Mouse (Mus musculus): ENCODE results near the gene 6330403K07Rik. TPM values are rescaled to one million over a fixed set of nuclear protein-coding genes. Genes with fewer than 3 reads are reported as not detected.
A peak's percentile ranks its signal among the peaks of the same experiment; 100 is the strongest.

The 6330403K07Rik gene
- polyA plus RNA-seq (2014; fragmentation: Nextera tagmentation; extraction: Ambion mirVana) = 16.3 and 20.6 TPM in 2 replicates

DNA sequence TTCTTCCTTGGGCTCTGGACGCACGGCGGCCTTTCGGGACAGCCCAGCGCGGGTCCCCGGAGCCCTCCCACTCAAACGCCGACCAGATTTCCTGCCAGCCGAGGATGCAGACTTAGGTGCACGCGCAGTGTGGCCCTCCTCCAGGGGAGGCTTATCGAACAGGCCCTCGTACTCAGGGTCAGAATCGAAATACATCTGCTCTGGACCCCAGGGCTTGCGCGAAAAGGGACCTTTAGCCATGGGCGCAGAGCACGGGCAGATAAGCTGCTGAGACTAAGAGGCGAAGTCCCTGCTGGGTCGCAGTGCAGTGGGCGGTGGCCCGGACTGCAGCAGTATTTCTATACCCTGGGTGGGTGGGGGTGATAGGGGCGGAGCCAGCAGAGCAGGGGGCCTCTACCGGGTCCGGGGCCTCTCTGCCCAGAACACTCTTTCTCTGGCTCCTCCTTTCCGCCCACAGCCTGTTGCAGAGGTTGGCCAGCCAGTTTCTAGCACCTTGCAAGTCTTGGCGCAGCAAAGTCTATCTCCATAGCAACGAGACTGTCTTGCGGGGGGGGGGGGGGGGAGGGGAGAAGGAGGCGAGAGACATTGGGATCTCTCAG lies at the start of gene 6330403K07Rik:
Gene 6330403K07Rik (minus strand): TSS at position 351 of the 599 bp plus-strand sequence.
- no peaks in the 10 kb centered on the region; the same call in 1 of the 2 replicates for H3K4me1 ChIP-seq (replicated peaks; ENCODE audit: control insufficient read depth, insufficient read depth, low read length)
- H3K27ac ChIP-seq (ENCODE audit: low read depth, low read length) = peak within 1 kb of the TSS; percentile 14; the same call in 1 of the 2 replicates
- peak within 1 kb of the TSS; percentile 63 for H3K4me2 ChIP-seq
- 3% methylated on average over 30 of the region's 31 CpGs for WGBS
- peaks cover 7% of the 10 kb centered on the region for H3K27me3 ChIP-seq (replicated peaks; ENCODE audit: control insufficient read depth, insufficient read depth, low read length)
- no peaks in the 10 kb centered on the region for H3K36me3 ChIP-seq (ENCODE audit: control insufficient read depth, insufficient read depth, low read length)
- H3K4me3 ChIP-seq (ENCODE audit: low read depth, low read length) = peak within 1 kb of the TSS; percentile 45
- peak within 1 kb of the TSS; percentile 28 for H3K9ac ChIP-seq (ENCODE audit: low read depth, low read length)
- peak; percentile 84 for ATAC-seq (replicated peaks; ENCODE audit: low FRiP score)
- DNase-seq (ENCODE audit: low spot score) = peak; percentile 77
- no peaks in the 10 kb centered on the region for H3K9me3 ChIP-seq (ENCODE audit: control insufficient read depth, low read length)

DNA sequence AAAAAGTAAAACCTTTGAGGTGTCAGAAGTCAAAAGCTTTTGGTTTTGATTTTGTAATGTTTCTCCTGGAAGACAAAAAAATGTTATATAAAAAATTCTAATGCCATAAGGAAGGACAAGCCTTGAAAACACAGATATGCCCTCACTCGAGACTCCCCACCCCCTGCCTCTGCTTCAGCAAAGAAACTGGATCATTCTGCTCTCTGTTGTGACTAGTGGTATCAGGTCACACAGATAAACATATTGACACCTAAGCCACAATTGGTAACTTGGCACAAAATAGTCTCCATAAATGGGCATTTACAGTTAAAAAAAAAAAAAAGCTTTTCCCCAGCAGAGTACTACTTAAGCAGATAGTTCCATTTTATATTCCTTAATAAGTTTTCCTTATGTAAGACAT lies 43.0 kb upstream of the 6330403K07Rik start:
- H3K27me3 ChIP-seq (replicated peaks; ENCODE audit: control insufficient read depth, insufficient read depth, low read length) = no peaks in the 10 kb centered on the region
- H3K4me1 ChIP-seq (replicated peaks; ENCODE audit: control insufficient read depth, insufficient read depth, low read length) = no peaks in the 10 kb centered on the region
- DNase-seq (ENCODE audit: low spot score) (no peak), ATAC-seq (replicated peaks; ENCODE audit: low FRiP score) (no peak)
- H3K27ac ChIP-seq (ENCODE audit: low read depth, low read length) = no peak overlapping the region
- H3K4me2 ChIP-seq = no peak overlapping the region
- H3K36me3 ChIP-seq (ENCODE audit: control insufficient read depth, insufficient read depth, low read length) = no peaks in the 10 kb centered on the region
- no peaks in the 10 kb centered on the region for H3K9me3 ChIP-seq (ENCODE audit: control insufficient read depth, low read length)
- H3K4me3 ChIP-seq (ENCODE audit: low read depth, low read length) = no peak overlapping the region
- WGBS = 55% methylated on average over 1 of the region's 1 CpGs
- no peak overlapping the region for H3K9ac ChIP-seq (ENCODE audit: low read depth, low read length)

DNA sequence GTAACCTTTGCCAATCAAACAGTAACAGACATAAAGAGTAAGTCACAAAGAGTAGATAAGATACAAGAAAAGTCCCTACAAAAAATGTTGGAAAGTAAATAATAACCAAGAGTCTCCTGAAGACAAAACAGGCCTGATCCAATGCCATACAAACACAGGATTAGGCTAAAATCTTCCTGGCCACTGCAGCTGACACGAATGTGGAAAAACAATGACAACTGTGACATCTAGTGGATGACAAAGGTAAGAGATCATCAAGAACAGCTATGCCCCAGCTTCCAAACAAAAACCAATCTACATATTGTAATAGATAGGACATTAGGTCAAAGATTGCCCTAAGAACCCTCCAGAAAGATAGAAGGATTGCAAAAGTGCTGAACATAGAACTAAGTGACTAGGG lies 19.2 kb upstream of the 6330403K07Rik start:
- 3% methylated on average over 1 of the region's 1 CpGs for WGBS

DNA sequence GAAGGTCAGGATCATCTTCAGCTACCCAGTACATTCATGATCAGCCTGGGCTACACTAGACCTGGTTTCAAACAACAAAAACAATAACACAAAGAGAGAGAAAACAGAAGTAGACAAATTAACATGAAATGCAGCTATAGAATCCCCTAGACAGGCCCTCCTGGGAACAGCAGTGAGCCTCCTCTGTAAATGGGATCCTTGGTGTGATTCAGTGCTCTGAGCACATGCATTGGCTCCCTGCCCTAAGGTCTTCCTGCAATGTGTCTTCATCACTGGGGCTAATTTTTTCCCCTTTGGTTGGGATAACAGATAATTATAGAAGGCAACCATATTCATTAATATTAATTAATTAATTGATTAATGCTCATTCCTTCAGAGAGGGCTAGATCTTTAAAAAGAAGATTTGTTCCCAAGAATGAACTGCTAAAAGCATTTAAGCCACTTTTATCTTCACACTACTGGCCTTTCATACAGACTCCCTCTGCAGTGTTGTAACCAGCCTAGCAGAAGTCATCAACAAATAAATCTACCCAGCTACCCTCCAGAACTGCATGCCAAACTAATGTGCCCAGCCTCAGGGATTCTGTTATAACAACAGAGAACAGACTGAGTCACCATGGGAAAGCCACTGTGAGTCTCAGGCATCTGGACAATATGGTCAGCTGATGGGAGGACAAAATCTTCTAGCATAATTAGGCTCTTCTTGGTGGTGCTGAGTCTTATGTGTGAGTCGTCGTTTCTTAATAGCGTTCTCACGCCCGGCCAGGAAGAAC lies 6.4 kb upstream of the 6330403K07Rik start:
- Histone ChIP-seq H3K36me3 (ENCODE audit: control insufficient read depth, insufficient read depth, low read length) (no peaks in the 10 kb centered on the region), H3K9ac (ENCODE audit: low read depth, low read length) (no peak overlapping the region), H3K27me3 (replicated peaks; ENCODE audit: control insufficient read depth, insufficient read depth, low read length) (no peaks in the 10 kb centered on the region), H3K4me3 (ENCODE audit: low read depth, low read length) (no peak overlapping the region), H3K27ac (ENCODE audit: low read depth, low read length) (no peak overlapping the region), H3K4me1 (replicated peaks; ENCODE audit: control insufficient read depth, insufficient read depth, low read length) (no peaks in the 10 kb centered on the region), H3K9me3 (ENCODE audit: control insufficient read depth, low read length) (no peaks in the 10 kb centered on the region), H3K4me2 (no peak overlapping the region)
- DNase-seq (ENCODE audit: low spot score) = no peak
- 97% methylated on average over 5 of the region's 5 CpGs for WGBS
- no peak for ATAC-seq (replicated peaks; ENCODE audit: low FRiP score)

More for the DNA sequence above, 19.2 kb upstream of the 6330403K07Rik start:
- no peaks in the 10 kb centered on the region for H3K36me3 ChIP-seq (ENCODE audit: control insufficient read depth, insufficient read depth, low read length)
- H3K4me1 ChIP-seq (replicated peaks; ENCODE audit: control insufficient read depth, insufficient read depth, low read length) = no peaks in the 10 kb centered on the region
- no peak overlapping the region for H3K4me2 ChIP-seq
- ATAC-seq (replicated peaks; ENCODE audit: low FRiP score) (no peak), DNase-seq (ENCODE audit: low spot score) (no peak)
- H3K27ac ChIP-seq (ENCODE audit: low read depth, low read length) = no peak overlapping the region
- H3K9ac ChIP-seq (ENCODE audit: low read depth, low read length) = no peak overlapping the region
- H3K4me3 ChIP-seq (ENCODE audit: low read depth, low read length) = no peak overlapping the region
- H3K27me3 ChIP-seq (replicated peaks; ENCODE audit: control insufficient read depth, insufficient read depth, low read length) = no peaks in the 10 kb centered on the region
- no peaks in the 10 kb centered on the region for H3K9me3 ChIP-seq (ENCODE audit: control insufficient read depth, low read length)

DNA sequence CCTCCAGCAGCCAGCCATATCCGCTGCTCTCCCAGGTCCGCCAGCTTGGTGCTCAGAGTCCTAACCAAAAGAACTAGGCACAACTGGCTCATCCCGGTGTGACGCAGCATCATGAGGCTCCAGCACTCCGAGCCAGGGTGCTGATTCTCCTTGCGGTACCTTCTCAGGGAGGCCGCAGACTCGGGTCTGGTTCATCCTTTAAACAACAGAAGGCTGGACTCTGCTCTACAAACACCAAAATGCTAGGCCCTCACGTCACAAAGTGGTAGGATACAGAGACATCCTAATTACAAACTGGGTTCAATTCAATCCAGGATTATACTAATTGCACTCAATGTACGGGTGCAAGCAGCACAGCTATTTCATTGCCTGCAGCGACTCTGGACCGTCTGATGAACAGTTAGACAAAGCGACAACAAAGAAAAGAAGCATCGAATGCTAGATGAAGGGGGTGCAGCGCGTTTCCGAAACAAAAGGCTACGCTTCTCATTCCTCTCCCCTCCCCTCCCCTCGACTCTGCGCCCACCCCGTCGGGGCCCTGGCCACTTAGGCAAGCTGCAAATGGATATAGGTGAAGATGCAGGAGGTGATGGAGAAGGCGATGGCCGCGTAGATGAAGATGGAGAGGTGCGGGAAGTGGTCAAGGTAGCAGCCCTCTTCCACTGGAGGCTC lies 686 bp downstream of the 6330403K07Rik start:
- peak; percentile 46 for DNase-seq (ENCODE audit: low spot score)
- 16% methylated on average over 26 of the region's 26 CpGs for WGBS
- Histone ChIP-seq H3K4me3 (ENCODE audit: low read depth, low read length) (peak overlapping the region; percentile 45), H3K9me3 (ENCODE audit: control insufficient read depth, low read length) (no peaks in the 10 kb centered on the region), H3K9ac (ENCODE audit: low read depth, low read length) (peak overlapping the region; percentile 28), H3K4me1 (replicated peaks; ENCODE audit: control insufficient read depth, insufficient read depth, low read length) (no peaks in the 10 kb centered on the region; the same call in 1 of the 2 replicates), H3K27ac (ENCODE audit: low read depth, low read length) (no peak overlapping the region), H3K4me2 (peak overlapping the region; percentile 63), H3K27me3 (replicated peaks; ENCODE audit: control insufficient read depth, insufficient read depth, low read length) (peaks cover 7% of the 10 kb centered on the region), H3K36me3 (ENCODE audit: control insufficient read depth, insufficient read depth, low read length) (peaks cover 4% of the 10 kb centered on the region; the same call in 1 of the 2 replicates)
- ATAC-seq (replicated peaks; ENCODE audit: low FRiP score) = no peak

DNA sequence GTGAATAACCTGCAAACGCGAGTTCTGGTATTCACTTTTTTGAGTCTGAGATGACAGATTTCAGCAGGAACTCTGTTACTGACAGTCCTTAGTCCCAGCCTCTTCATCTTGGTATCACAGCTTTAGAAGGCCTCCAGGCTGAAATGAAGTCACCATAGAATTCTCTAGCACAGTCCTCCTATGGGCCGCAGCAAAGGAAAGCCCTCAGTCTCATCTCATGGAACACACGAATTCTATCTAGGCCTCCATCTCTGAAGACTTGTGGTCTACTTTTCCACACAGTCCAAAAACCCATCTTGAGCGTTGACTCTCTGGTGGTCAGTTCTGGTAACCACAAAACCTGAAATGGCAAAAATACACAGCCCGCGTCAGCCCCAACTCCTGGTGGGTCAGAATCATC lies 1.2 kb downstream of the 6330403K07Rik start:
- peaks cover 7% of the 10 kb centered on the region for H3K27me3 ChIP-seq (replicated peaks; ENCODE audit: control insufficient read depth, insufficient read depth, low read length)
- H3K4me3 ChIP-seq (ENCODE audit: low read depth, low read length) = peak overlapping the region; percentile 45
- H3K4me1 ChIP-seq (replicated peaks; ENCODE audit: control insufficient read depth, insufficient read depth, low read length) = no peaks in the 10 kb centered on the region; the same call in 1 of the 2 replicates
- H3K9ac ChIP-seq (ENCODE audit: low read depth, low read length) = peak overlapping the region; percentile 28; the same call in 1 of the 2 replicates
- 62% methylated on average over 7 of the region's 7 CpGs for WGBS
- no peak for ATAC-seq (replicated peaks; ENCODE audit: low FRiP score)
- no peak for DNase-seq (ENCODE audit: low spot score)
- no peak overlapping the region for H3K27ac ChIP-seq (ENCODE audit: low read depth, low read length)
- H3K36me3 ChIP-seq (ENCODE audit: control insufficient read depth, insufficient read depth, low read length) = peaks cover 5% of the 10 kb centered on the region; the same call in 1 of the 2 replicates
- H3K4me2 ChIP-seq = peak overlapping the region; percentile 63
- no peaks in the 10 kb centered on the region for H3K9me3 ChIP-seq (ENCODE audit: control insufficient read depth, low read length)

DNA sequence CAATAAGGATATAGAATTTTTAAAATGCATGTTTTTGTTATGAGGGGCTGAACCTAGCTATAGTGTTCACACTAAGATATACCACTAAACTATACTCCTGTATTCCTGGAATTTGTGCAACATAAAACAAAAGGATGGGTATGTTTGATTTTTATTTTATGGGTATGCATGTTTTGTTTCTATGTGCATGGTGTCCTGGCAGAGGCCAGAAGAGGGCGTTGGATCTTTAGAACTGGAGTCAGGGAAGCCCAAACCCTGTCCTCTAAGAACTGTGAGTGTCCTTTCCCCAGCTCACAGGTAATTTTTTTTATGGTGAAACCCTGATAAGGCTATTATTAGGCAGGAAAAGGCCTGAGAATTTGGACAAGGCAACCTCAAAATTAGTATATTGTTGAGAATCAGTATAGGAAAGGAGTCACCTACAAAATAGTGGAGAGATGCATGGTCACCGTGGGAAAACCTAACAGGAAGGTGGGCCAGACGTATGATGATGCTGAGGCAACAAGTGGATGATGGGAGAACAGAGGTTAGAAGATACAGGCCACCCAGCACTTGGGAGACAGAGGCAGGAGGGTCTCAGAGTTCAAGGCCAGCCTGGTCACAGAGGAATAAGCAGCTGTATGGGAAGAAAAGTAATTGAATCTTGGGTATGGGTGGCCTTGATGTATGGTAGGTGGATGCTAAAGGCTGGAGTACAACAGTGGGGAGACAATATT lies 3.8 kb downstream of the 6330403K07Rik start:
- peaks cover 7% of the 10 kb centered on the region for H3K27me3 ChIP-seq (replicated peaks; ENCODE audit: control insufficient read depth, insufficient read depth, low read length)
- no peak for DNase-seq (ENCODE audit: low spot score)
- peaks cover 17% of the 10 kb centered on the region for H3K36me3 ChIP-seq (ENCODE audit: control insufficient read depth, insufficient read depth, low read length)
- 77% methylated on average over 3 of the region's 3 CpGs for WGBS
- H3K4me3 ChIP-seq (ENCODE audit: low read depth, low read length) = no peak overlapping the region
- no peak overlapping the region for H3K9ac ChIP-seq (ENCODE audit: low read depth, low read length)
- ATAC-seq (replicated peaks; ENCODE audit: low FRiP score) = no peak
- H3K4me2 ChIP-seq = no peak overlapping the region
- H3K27ac ChIP-seq (ENCODE audit: low read depth, low read length) = no peak overlapping the region
- no peaks in the 10 kb centered on the region; the same call in 1 of the 2 replicates for H3K4me1 ChIP-seq (replicated peaks; ENCODE audit: control insufficient read depth, insufficient read depth, low read length)
- no peaks in the 10 kb centered on the region for H3K9me3 ChIP-seq (ENCODE audit: control insufficient read depth, low read length)

DNA sequence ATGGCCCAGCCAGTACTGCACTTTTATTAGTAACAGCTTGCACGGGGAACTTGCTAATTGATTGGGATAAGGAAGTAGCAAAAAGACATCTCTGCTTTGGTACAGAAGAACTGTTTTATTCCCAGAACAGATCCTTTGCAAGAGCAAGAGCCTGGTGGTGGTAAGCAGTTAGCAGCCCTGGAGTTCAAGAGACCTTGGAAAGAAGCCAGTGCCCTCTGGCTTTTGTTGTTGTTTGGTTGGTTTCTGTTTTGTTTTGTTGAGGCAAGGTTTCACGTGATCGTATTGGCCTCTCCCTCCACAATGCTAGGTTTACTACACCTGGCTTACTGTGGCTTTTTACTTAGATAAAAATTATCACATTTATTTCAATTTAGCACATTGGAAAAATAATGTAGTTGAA lies 5.0 kb downstream of the 6330403K07Rik start:
- ATAC-seq (replicated peaks; ENCODE audit: low FRiP score) (no peak), DNase-seq (ENCODE audit: low spot score) (no peak)
- 79% methylated on average over 3 of the region's 3 CpGs for WGBS
- no peak overlapping the region for H3K27ac ChIP-seq (ENCODE audit: low read depth, low read length)
- H3K27me3 ChIP-seq (replicated peaks; ENCODE audit: control insufficient read depth, insufficient read depth, low read length) = peaks cover 7% of the 10 kb centered on the region
- no peaks in the 10 kb centered on the region for H3K9me3 ChIP-seq (ENCODE audit: control insufficient read depth, low read length)
- no peak overlapping the region for H3K4me3 ChIP-seq (ENCODE audit: low read depth, low read length)
- no peak overlapping the region for H3K4me2 ChIP-seq
- no peaks in the 10 kb centered on the region; the same call in 1 of the 2 replicates for H3K4me1 ChIP-seq (replicated peaks; ENCODE audit: control insufficient read depth, insufficient read depth, low read length)
- no peak overlapping the region for H3K9ac ChIP-seq (ENCODE audit: low read depth, low read length)
- peaks cover 17% of the 10 kb centered on the region for H3K36me3 ChIP-seq (ENCODE audit: control insufficient read depth, insufficient read depth, low read length)

All from liver, embryonic 11.5 days (tissue).